Mouse (Mus musculus) megakaryocyte, embryonic 14.5 days (primary cell): ENCODE measurements at regions not wholly inside any gene's neighbourhood (a gene's known extent, or its start where the extent isn't known, plus 50 kb on each side); places are given as distances from the start of the nearest gene placed in this dataset.

Experiments
- H3K27me3 ChIP-seq: replicated peaks from 2 replicates; pipeline ENCODE3; 2012; ENCODE audit warnings: inconsistent platforms
- H3K36me3 ChIP-seq: replicated peaks from 2 replicates; pipeline ENCODE3; 2012; ENCODE audit warnings: low read length, inconsistent platforms, mixed read lengths
- H3K4me1 ChIP-seq: 2 replicates; pipeline ENCODE4 v1.6.1; 2012; ENCODE audit warnings: inconsistent platforms
- H3K4me3 ChIP-seq: replicated peaks from 2 replicates; pipeline ENCODE3; 2012; ENCODE audit warnings: moderate library complexity, mild to moderate bottlenecking, inconsistent platforms
- H3K9me3 ChIP-seq: 2 replicates; pipeline ENCODE4 v1.6.1; 2012; ENCODE audit warnings: inconsistent platforms
- FLI1 ChIP-seq: IDR thresholded peaks from 2 replicates; pipeline ENCODE4 v1.6.1; 2012; ENCODE audit warnings: low read length, inconsistent platforms, mixed read lengths
- GATA1 ChIP-seq: IDR thresholded peaks from 3 replicates; pipeline ENCODE4 v1.6.1; 2012; ENCODE audit warnings: mixed read lengths, low read length, inconsistent platforms, borderline replicate concordance

GRCm38 (mm10) chr5:77502684-77503083, 94.8 kb upstream of the Igfbp7 start:
- peaks cover 9% of the 10 kb centered on the region for H3K4me1 ChIP-seq
- H3K27me3 ChIP-seq: peaks cover 13% of the 10 kb centered on the region
- peaks cover 9% of the 10 kb centered on the region; the same call in 1 of the 2 replicates for H3K9me3 ChIP-seq
- TF ChIP-seq FLI1 (no peak), GATA1 (no peak)
- no peaks in the 10 kb centered on the region for H3K36me3 ChIP-seq
- no peak overlapping the region for H3K4me3 ChIP-seq

DNA sequence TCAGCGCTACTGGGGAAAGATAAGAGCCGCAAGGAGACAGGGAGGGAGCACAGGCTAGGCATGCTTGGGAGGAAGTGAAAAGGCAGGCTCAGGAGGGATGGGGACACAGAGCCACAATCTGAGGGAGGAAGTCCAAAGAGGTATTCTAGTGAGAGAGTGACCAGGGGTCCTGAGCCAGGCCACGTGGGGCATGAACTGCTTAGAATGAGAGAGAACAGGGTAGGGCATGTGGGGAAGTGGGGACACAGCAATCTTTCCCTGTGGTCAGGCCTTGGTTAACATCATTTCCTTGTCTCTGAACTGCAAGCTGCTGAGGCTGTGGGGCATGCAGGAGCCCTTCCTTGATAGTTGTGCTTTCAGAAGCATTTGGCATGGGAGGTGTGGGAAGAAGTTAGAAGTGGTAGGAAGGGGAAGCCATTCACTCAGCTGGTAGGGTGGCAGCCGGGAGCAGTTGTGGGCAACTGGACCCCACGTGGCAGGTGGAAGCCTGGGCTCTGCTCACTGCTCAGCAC, 92.2 kb upstream of the Igfbp7 start:
- no peak for TF ChIP-seq FLI1
- no peak for TF ChIP-seq GATA1
- Histone ChIP-seq H3K9me3 (peaks cover 9% of the 10 kb centered on the region; the same call in 1 of the 2 replicates), H3K36me3 (no peaks in the 10 kb centered on the region)

DNA sequence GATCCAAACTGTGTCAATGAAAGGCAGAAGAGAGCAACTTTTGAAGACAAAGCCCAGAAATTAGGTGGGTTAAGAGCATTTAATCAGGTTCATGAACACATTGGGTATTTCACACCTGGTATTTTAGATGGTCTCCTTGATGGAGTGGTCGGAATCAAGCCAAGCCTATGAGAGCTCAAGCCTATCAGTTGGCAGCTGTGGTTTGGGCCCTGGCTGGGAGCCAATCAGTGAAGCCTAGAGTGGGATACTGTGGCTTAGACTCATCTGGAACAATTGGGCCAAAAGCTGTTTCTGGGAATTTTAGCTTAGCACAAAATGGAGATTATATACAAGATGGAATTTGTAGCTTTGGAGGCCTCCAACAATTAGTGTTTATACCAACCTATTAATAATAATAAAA, 86.8 kb upstream of the Igfbp7 start:
- Histone ChIP-seq H3K9me3 (no peaks in the 10 kb centered on the region), H3K4me1 (no peaks in the 10 kb centered on the region; the same call in 1 of the 2 replicates), H3K27me3 (peaks cover 9% of the 10 kb centered on the region), H3K4me3 (no peak overlapping the region), H3K36me3 (no peaks in the 10 kb centered on the region)
- TF ChIP-seq GATA1 (no peak), FLI1 (no peak)

More for the DNA sequence above, 92.2 kb upstream of the Igfbp7 start:
- peak overlapping the region; percentile 17 for H3K4me3 ChIP-seq
- peaks cover 16% of the 10 kb centered on the region for H3K27me3 ChIP-seq
- peaks cover 9% of the 10 kb centered on the region for H3K4me1 ChIP-seq

GRCm38 (mm10) chr5:77488969-77489368, 81.1 kb upstream of the Igfbp7 start:
- Histone ChIP-seq H3K27me3 (no peaks in the 10 kb centered on the region), H3K4me3 (no peak overlapping the region), H3K4me1 (no peaks in the 10 kb centered on the region), H3K36me3 (no peaks in the 10 kb centered on the region), H3K9me3 (peaks cover 7% of the 10 kb centered on the region; the same call in 1 of the 2 replicates)
- TF ChIP-seq FLI1 (no peak), GATA1 (no peak)

DNA sequence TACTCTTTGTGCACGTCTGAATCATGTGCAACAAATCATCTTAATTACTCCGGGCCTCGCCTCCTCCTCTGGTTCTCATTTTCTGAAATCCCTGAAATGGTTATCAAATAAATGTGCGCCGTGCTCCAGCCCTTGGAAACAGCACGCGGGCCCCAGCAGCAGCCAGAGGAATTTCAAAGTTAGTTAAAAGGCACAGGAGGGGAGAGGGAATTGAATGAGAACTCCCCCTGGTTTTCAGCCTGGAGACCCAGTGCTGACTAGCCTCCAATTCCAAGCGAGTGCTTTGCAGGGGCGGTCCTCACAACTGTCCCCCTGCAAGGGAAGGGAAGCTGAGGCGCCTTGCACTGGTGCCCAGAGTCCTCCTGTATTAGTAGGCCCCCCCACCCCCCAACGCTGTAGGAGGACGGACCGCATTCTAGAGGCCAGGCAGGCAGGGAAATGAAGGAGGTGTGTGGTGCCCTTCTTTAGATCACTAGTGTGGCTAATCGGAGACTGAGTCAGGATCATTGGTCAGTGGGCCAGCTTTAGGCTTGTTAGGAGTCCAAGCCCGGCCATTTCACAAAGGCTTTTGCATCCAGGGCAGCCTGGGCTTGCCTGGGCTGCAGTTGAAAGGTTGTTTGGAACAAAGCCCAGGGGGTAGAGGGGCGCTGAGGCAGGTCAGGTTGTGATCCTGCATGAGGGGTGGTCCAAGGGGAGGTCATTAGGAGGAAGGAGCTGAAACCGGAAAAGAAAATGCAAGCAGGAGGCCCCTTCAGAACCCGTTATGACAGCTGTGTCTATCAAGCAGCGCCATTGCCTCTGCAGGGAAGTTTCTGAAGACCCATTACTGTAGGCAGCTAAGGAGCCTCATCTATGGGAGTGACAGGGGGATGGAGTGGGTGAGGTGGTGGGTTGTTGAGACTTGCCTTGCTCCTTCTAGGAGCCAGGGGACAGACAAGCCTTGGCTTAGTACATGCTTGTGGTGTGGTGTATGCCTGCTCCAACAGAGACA, 80.3 kb upstream of the Igfbp7 start:
- TF ChIP-seq FLI1 (no peak), GATA1 (no peak)
- Histone ChIP-seq H3K36me3 (no peaks in the 10 kb centered on the region), H3K4me1 (no peaks in the 10 kb centered on the region), H3K27me3 (no peaks in the 10 kb centered on the region), H3K4me3 (no peak overlapping the region), H3K9me3 (peaks cover 7% of the 10 kb centered on the region; the same call in 1 of the 2 replicates)

DNA sequence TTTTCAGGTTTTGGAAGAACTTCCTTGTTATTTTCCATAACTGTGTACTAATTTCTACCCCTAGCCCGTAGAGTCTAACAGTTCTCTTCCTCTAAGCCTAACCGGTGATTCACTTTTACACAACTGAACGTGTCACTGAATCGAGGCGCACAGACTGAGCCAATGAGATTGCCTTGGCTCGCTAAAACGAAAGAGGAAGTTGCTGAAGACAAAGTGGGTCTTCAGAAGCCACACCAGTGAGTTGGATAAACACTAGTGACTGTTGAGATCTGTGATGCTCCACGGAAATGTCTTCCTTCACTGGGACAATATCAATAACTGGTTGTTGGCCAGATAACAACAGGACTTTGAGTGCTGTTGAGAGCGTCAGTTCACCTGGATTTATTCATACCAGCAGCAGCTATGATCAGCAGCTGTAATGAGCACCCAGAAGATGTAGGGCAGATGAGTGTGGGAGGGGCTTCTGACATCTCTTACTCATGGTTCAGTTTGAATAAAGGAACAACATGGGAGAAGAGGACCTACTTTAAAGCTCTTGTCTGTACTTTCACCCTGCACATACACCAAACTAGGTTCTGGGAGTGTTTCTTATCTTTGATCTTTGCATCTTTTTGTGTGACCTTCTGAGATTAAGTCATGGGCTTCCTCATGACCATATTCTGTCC, 75.3 kb upstream of the Igfbp7 start:
- Histone ChIP-seq H3K36me3 (no peaks in the 10 kb centered on the region), H3K27me3 (no peaks in the 10 kb centered on the region), H3K4me3 (no peak overlapping the region), H3K4me1 (no peaks in the 10 kb centered on the region), H3K9me3 (0 out of 2 replicates have a peak, but pooled peaks cover 7% of the 10 kb centered on the region)
- TF ChIP-seq GATA1 (no peak), FLI1 (no peak)

DNA sequence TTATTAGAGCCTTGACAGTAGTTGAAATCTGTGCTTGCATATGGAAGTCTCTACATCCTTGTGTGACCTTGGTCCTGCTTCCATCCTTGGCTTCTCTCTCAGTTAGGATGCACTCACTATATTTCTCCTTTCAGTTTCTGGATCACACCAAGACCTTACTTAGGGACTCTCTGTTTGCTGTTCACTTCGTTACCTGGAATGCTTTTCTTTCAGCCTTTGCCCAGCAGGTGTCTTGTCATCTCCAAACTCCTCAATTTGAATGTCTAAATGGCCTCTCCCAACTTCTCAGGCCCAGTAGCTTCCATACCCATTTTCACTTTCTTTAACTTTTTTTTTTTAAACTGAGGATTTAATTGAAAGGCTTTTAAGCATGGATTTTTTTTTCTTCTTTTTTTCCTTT, 74.0 kb upstream of the Igfbp7 start:
- Histone ChIP-seq H3K36me3 (no peaks in the 10 kb centered on the region), H3K27me3 (no peaks in the 10 kb centered on the region), H3K9me3 (0 out of 2 replicates have a peak, but pooled peaks cover 7% of the 10 kb centered on the region), H3K4me3 (no peak overlapping the region), H3K4me1 (no peaks in the 10 kb centered on the region)
- no peak for TF ChIP-seq FLI1
- no peak for TF ChIP-seq GATA1

GRCm38 (mm10) chr5:77477794-77478193, 70.0 kb upstream of the Igfbp7 start:
- Histone ChIP-seq H3K4me3 (no peak overlapping the region), H3K9me3 (no peaks in the 10 kb centered on the region), H3K27me3 (no peaks in the 10 kb centered on the region), H3K36me3 (no peaks in the 10 kb centered on the region), H3K4me1 (no peaks in the 10 kb centered on the region)
- TF ChIP-seq FLI1 (no peak), GATA1 (no peak)

DNA sequence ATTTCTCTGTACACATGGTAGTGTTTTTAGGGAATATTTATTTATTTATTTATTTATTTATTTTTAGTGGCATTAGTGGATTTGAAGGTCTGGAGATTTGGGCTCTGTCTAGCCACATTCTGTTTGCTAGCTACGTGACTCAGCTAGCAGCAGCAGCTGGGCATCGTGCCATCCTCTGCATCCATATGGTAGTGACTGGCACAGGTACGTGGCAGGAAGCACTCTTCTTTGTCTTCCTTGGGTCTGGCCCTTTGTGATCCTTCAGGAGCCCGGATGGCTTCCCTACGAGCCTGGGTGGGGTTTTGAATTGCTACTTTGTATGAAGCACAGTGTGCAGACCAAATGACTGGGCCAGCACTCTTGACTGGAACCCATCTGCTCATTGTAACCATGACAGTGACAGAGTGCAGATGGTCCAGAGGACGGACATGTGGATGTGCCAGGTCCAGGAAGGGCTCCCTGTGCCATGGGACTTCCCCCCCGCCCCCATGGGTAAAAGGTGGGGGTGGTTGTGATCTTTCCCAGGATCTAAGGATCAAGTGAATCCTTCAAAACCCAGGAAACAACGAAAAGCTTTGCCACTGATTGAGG, 66.2 kb upstream of the Igfbp7 start:
- no peak overlapping the region for H3K4me3 ChIP-seq
- no peaks in the 10 kb centered on the region for H3K9me3 ChIP-seq
- TF ChIP-seq FLI1: no peak
- no peak for TF ChIP-seq GATA1
- H3K36me3 ChIP-seq: no peaks in the 10 kb centered on the region
- H3K4me1 ChIP-seq: no peaks in the 10 kb centered on the region
- no peaks in the 10 kb centered on the region for H3K27me3 ChIP-seq
